Mouse (Mus musculus): ENCODE data around the gene AW551984. TPM values are rescaled to one million over a fixed set of nuclear protein-coding genes. Genes with fewer than 3 reads are reported as not detected.

AW551984 gene
- total RNA-seq (2021) = under 1 TPM; 0.36 to 0.78 TPM

DNA sequence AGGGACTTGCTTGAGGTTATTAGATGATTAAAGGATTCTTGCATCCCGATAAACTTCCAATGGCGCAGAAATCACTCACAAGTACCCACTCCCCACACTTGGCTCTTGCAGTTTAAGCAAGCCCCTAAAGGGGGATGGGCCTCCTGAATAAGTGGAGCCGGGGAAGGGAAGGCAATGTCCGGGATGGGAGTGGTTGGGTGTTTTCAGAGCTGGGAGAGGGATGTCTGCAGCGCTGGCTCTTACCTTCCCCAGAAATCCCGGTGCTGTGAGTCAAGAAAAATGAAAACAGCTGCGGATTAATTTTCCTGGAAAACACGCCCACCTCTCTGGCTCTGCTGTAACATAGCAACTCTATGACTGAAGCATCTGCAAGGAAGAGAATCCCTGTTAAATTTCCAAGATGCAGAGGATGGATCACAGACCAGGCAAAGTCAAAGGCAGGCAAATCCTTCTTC lies at the start of gene AW551984:
AW551984 (minus strand) TSS at position 405 of the 455 bp plus-strand sequence.
- intact Hi-C loops (cut with DNase I) = no loop called here
- DNase-seq (ENCODE audit: low spot score) = no peak

- intact Hi-C loops (cut with DNase I) = no loop called here
- no peak for DNase-seq (ENCODE audit: low spot score)
Observed at GRCm38 (mm10) chr9:39647382-39647781, 43.2 kb upstream of the AW551984 start.

DNA sequence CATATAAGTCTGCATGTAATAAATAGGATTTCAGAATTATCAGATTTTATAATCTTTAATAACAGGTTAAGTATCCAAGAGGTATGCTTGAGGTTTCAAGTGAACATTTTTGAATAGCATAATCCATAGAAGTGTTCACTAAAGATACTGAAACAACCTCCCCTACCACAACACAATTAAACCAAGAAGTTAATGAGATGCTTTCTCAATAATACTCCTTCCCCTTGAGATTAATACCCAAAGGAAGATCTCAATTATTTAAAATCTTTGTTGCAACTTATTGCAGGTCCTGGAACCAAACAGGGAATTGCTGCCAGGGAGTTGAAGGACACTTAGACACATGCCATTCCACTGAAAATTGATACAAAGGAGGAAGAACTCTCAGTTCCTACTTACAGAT lies 40.6 kb upstream of the AW551984 start, which contains the start of gene Olfr961:
Olfr961 (plus strand) TSS at position 301 of the 400 bp plus-strand sequence.
- DNase-seq (ENCODE audit: low spot score) = no peak
- intact Hi-C loops (cut with DNase I) = no loop called here

- intact Hi-C loops (cut with DNase I) = no loop called here
- no peak for DNase-seq (ENCODE audit: low spot score)
Observed at GRCm38 (mm10) chr9:39633913-39634594, 29.9 kb upstream of the AW551984 start.

GRCm38 (mm10) chr9:39629069-39629468 lies 24.9 kb upstream of the AW551984 start:
- DNase-seq (ENCODE audit: low spot score) = no peak
- intact Hi-C loops (cut with DNase I) = no loop called here

DNA sequence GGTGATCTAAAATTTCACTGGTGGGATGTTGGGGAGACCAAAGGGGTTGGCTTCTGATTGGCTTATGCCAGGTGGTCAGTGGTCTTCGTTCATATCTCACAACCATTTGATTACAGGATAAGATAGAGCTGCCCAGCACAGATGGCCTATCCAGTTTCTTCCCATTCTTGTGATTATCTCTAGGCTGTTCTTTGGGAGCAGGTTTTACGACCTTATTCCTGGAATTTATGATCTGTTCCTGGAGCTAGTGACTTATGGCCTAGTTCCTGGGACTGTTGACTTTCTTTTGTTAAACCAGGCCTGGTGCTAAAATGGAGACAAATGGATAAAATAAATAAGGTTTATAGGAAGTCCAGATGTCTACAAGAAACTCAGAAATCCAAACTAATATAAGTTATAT lies 20.5 kb upstream of the AW551984 start:
- no peak for DNase-seq (ENCODE audit: low spot score)
- intact Hi-C loops (cut with DNase I) = no loop called here

DNA sequence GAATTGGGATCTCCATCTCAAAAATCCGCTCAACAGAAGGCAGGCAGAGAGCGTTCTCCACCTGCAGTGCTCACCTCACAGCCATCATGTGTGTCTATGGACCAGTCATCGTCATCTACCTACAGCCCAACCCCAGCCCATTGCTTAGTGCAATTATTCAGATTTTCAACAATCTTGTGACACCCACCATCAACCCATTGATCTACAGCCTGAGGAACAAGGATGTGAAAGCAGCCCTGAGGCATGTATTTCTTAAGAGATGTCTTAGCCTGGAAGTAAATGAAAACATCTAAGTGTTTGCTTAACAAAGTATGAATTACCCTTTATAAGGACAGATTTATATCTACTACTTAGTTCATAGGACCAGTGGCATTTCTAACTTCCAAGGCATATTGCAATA lies 19.6 kb upstream of the AW551984 start:
- intact Hi-C loops (cut with DNase I) = no loop called here
- DNase-seq (ENCODE audit: low spot score) = no peak

GRCm38 (mm10) chr9:39621073-39621472 lies 16.9 kb upstream of the AW551984 start, which contains the start of gene Olfr960:
Gene Olfr960 (plus strand): TSS chr9:39621373.
- intact Hi-C loops (cut with DNase I) = no loop called here
- no peak for DNase-seq (ENCODE audit: low spot score)

DNA sequence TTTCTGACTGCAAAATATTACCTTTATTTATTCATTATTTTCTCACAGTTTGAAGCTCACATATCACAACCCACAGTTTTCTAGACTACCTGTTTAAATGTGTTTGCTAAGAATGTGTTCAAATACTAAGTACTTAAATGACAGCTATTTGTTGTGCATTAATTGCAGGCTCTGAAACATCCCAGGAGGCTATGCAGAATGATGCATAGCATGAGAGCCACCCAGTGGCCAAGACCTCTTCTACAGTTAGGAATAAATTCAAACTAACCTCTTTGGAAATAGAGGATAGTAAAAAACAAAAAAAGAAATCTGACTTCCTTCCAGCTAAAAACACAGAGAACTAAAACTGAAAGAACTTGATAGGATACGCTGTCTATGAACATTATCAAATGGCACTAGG lies 7.8 kb upstream of the AW551984 start:
- intact Hi-C loops (cut with DNase I) = loop anchor here (1.0 kb wide), 1 partner anchor 103 kb away; no protein-coding TSS in a partner anchor
- no peak for DNase-seq (ENCODE audit: low spot score)

- intact Hi-C loops (cut with DNase I) = no loop called here
- no peak for DNase-seq (ENCODE audit: low spot score)
Observed at GRCm38 (mm10) chr9:39610355-39610754, 6.2 kb upstream of the AW551984 start, which contains the start of gene Olfr148. Gene Olfr148 (plus strand): TSS chr9:39610655.

DNA sequence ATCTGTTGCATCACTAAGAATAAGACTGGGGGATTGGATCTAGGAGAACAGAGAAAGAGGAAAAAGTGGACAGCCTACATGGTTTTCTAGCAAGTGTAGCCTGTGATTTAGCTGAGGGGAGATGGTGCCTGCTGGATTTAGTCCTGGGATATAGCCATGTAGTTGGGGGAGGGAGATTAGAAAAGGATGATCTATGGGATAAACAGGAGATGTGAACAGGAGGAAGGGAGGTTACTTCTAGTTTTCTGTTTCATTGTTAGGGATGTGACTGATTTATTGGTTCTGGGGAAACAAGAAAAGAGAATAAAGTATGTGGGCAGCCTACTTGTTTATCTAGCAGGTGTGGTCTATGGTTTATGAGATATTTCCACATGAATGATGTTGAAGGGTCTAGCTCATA lies 4.3 kb upstream of the AW551984 start:
- DNase-seq (ENCODE audit: low spot score) = no peak
- intact Hi-C loops (cut with DNase I) = no loop called here

DNA sequence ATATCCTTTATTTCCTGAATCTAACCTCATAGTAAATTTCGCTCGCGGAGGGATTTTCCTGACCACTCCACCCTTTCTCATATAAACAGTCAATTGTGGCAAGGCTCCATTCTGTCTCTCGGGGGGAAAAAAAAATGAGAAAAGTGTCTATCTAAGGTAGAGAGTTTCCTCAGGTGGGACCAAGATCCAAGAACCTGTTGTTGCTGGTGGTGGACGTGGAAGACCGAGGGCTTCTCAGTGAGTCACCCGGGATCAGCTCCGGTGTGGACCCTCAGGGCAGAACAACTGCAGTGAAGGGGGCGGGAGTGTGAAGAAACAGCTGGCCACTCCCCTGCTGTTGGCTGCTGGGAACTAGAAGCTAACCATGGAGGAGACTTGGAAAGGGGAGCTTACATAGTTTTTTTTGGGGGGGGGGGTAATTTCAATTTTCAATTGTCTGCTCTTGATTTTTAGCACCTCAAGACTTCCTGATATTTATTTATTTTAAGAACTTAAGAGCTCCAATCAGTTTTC lies 814 bp downstream of the AW551984 start:
- DNase-seq (ENCODE audit: low spot score) = no peak
- intact Hi-C loops (cut with DNase I) = no loop called here

- no peak for DNase-seq (ENCODE audit: low spot score)
- intact Hi-C loops (cut with DNase I) = no loop called here
Observed at GRCm38 (mm10) chr9:39602536-39603332, 1.5 kb downstream of the AW551984 start.

GRCm38 (mm10) chr9:39577050-39577449 lies 27.2 kb downstream of the AW551984 start:
- intact Hi-C loops (cut with DNase I) = no loop called here
- DNase-seq (ENCODE audit: low spot score) = no peak

GRCm38 (mm10) chr9:39575469-39575868 lies 28.7 kb downstream of the AW551984 start, which contains the start of gene Olfr959:
Gene Olfr959 (minus strand): TSS chr9:39575569.
- no peak for DNase-seq (ENCODE audit: low spot score)
- intact Hi-C loops (cut with DNase I) = no loop called here

DNA sequence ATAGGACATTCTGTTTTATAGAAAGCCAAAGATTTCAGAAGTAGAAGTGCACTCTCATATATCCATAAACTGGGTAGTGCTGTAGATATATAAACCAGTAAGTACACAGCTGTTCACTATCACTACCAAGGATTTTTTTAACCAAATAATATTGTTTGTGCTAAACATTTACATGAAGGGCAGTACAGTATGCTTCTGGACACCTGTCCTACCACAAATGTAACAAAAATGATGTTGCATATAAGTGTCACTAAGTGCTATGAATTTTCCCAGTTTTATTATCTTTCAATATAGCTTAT lies 45.9 kb downstream of the AW551984 start:
- intact Hi-C loops (cut with DNase I) = no loop called here
- no peak for DNase-seq (ENCODE audit: low spot score)

- intact Hi-C loops (cut with DNase I) = no loop called here
- no peak for DNase-seq (ENCODE audit: low spot score)
Observed at GRCm38 (mm10) chr9:39557529-39558348, 46.5 kb downstream of the AW551984 start.

GRCm38 (mm10) chr9:39553946-39554345 lies 50.3 kb downstream of the AW551984 start, which contains the start of gene Olfr958:
Gene Olfr958 (minus strand): TSS chr9:39554054.
- DNase-seq (ENCODE audit: low spot score) = no peak
- intact Hi-C loops (cut with DNase I) = no loop called here

DNA sequence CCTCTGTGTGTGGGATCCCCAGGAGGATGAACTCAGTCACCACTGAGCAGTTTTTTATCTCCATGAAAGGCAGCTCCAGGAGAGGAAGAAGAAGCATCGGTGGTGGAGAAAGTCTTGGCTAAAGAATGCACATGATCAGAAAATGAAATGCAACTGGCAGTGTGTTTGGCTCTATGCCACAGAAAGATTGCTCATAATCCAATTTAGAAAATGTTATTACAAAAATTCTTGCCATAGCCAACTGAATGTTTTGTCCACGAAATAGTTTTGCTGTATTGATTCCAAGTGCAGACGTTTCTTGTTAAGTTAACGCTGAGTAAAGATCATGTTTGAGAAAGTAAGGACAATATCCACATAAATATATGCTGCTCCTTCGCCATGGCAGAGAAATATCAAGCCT lies 53.4 kb downstream of the AW551984 start:
- intact Hi-C loops (cut with DNase I) = no loop called here
- no peak for DNase-seq (ENCODE audit: low spot score)
